Mouse (Mus musculus): ENCODE data around the gene Gpm6b. TPM values are rescaled to one million over a fixed set of nuclear protein-coding genes. Genes with fewer than 3 reads are reported as not detected.

The Gpm6b gene
- polyA plus RNA-seq, 1 experiment, result 495 TPM

- Histone ChIP-seq H3K27ac (ENCODE audit: insufficient read depth, low read length) (no peak overlapping the region), H3K4me1 (ENCODE audit: control insufficient read depth, insufficient read depth, low read length) (no peaks in the 10 kb centered on the region), H3K4me3 (replicated peaks; ENCODE audit: insufficient read depth, low read depth, low read length) (no peak overlapping the region), H3K27me3 (ENCODE audit: control insufficient read depth, insufficient read depth, low read length) (no peaks in the 10 kb centered on the region)
- DNase-seq, result no peak
- 83% methylated on average over 5 of the region's 5 CpGs for WGBS
- TF ChIP-seq CTCF (IDR thresholded peaks at IDR 0.05; ENCODE audit: borderline replicate concordance, insufficient read depth, low read depth, low read length), result no peak
- no peak for TF ChIP-seq POLR2A (IDR thresholded peaks at IDR 0.05; ENCODE audit: borderline replicate concordance, insufficient read depth, low read length)
These were observed 11.9 kb upstream of the Gpm6b start for GRCm38 (mm10) chrX:166226856-166227255.

GRCm38 (mm10) chrX:166229750-166230149 lies 9.0 kb upstream of the Gpm6b start:
- WGBS, result 71% methylated on average over 3 of the region's 3 CpGs
- TF ChIP-seq CTCF (IDR thresholded peaks at IDR 0.05; ENCODE audit: borderline replicate concordance, insufficient read depth, low read depth, low read length) (no peak), POLR2A (IDR thresholded peaks at IDR 0.05; ENCODE audit: borderline replicate concordance, insufficient read depth, low read length) (no peak)
- Histone ChIP-seq H3K27ac (ENCODE audit: insufficient read depth, low read length) (no peak overlapping the region), H3K4me1 (ENCODE audit: control insufficient read depth, insufficient read depth, low read length) (no peaks in the 10 kb centered on the region), H3K27me3 (ENCODE audit: control insufficient read depth, insufficient read depth, low read length) (no peaks in the 10 kb centered on the region), H3K4me3 (replicated peaks; ENCODE audit: insufficient read depth, low read depth, low read length) (no peak overlapping the region)
- no peak for DNase-seq

- no peaks in the 10 kb centered on the region for H3K27me3 ChIP-seq (ENCODE audit: control insufficient read depth, insufficient read depth, low read length)
- no peak for DNase-seq
- H3K4me3 ChIP-seq (replicated peaks; ENCODE audit: insufficient read depth, low read depth, low read length), result no peak overlapping the region
- TF ChIP-seq CTCF (IDR thresholded peaks at IDR 0.05; ENCODE audit: borderline replicate concordance, insufficient read depth, low read depth, low read length), result no peak
- TF ChIP-seq POLR2A (IDR thresholded peaks at IDR 0.05; ENCODE audit: borderline replicate concordance, insufficient read depth, low read length), result no peak
- H3K4me1 ChIP-seq (ENCODE audit: control insufficient read depth, insufficient read depth, low read length), result no peaks in the 10 kb centered on the region
- H3K27ac ChIP-seq (ENCODE audit: insufficient read depth, low read length), result no peak overlapping the region
- WGBS, result 88% methylated on average over 6 of the region's 6 CpGs
These were observed 8.0 kb upstream of the Gpm6b start for GRCm38 (mm10) chrX:166230515-166231267.

- no peak for DNase-seq
- 52% methylated on average over 2 of the region's 2 CpGs for WGBS
- TF ChIP-seq CTCF (IDR thresholded peaks at IDR 0.05; ENCODE audit: borderline replicate concordance, insufficient read depth, low read depth, low read length) (no peak), POLR2A (IDR thresholded peaks at IDR 0.05; ENCODE audit: borderline replicate concordance, insufficient read depth, low read length) (no peak)
- Histone ChIP-seq H3K27me3 (ENCODE audit: control insufficient read depth, insufficient read depth, low read length) (no peaks in the 10 kb centered on the region; the same call in 1 of the 2 replicates), H3K4me3 (replicated peaks; ENCODE audit: insufficient read depth, low read depth, low read length) (no peak overlapping the region), H3K27ac (ENCODE audit: insufficient read depth, low read length) (no peak overlapping the region), H3K4me1 (ENCODE audit: control insufficient read depth, insufficient read depth, low read length) (no peaks in the 10 kb centered on the region)
These were observed 2.6 kb upstream of the Gpm6b start for GRCm38 (mm10) chrX:166236131-166236530.

- WGBS, result 14% methylated on average over 13 of the region's 13 CpGs
These were observed 809 bp downstream of the Gpm6b start for GRCm38 (mm10) chrX:166239520-166239919.

GRCm38 (mm10) chrX:166240751-166241150 lies 2.0 kb downstream of the Gpm6b start:
- WGBS, result 63% methylated on average over 7 of the region's 7 CpGs
- no peak for DNase-seq
- Histone ChIP-seq H3K4me3 (replicated peaks; ENCODE audit: insufficient read depth, low read depth, low read length) (no peak overlapping the region), H3K27ac (ENCODE audit: insufficient read depth, low read length) (no peak overlapping the region), H3K4me1 (ENCODE audit: control insufficient read depth, insufficient read depth, low read length) (no peaks in the 10 kb centered on the region), H3K27me3 (ENCODE audit: control insufficient read depth, insufficient read depth, low read length) (no peaks in the 10 kb centered on the region; the same call in 1 of the 2 replicates)
- TF ChIP-seq CTCF (IDR thresholded peaks at IDR 0.05; ENCODE audit: borderline replicate concordance, insufficient read depth, low read depth, low read length), result no peak
- no peak for TF ChIP-seq POLR2A (IDR thresholded peaks at IDR 0.05; ENCODE audit: borderline replicate concordance, insufficient read depth, low read length)

More at GRCm38 (mm10) chrX:166239520-166239919, 809 bp downstream of the Gpm6b start:
- no peaks in the 10 kb centered on the region for H3K4me1 ChIP-seq (ENCODE audit: control insufficient read depth, insufficient read depth, low read length)
- peak in 1 of 2 experiments; percentile 17 for DNase-seq
- H3K27ac ChIP-seq (ENCODE audit: insufficient read depth, low read length), result no peak overlapping the region; the same call in 1 of the 2 replicates
- no peak for TF ChIP-seq POLR2A (IDR thresholded peaks at IDR 0.05; ENCODE audit: borderline replicate concordance, insufficient read depth, low read length)
- TF ChIP-seq CTCF (IDR thresholded peaks at IDR 0.05; ENCODE audit: borderline replicate concordance, insufficient read depth, low read depth, low read length), result no peak
- H3K27me3 ChIP-seq (ENCODE audit: control insufficient read depth, insufficient read depth, low read length), result no peaks in the 10 kb centered on the region; the same call in 1 of the 2 replicates
- H3K4me3 ChIP-seq (replicated peaks; ENCODE audit: insufficient read depth, low read depth, low read length), result peak overlapping the region; percentile 74

GRCm38 (mm10) chrX:166243261-166243885 lies 4.7 kb downstream of the Gpm6b start:
- Histone ChIP-seq H3K27me3 (ENCODE audit: control insufficient read depth, insufficient read depth, low read length) (no peaks in the 10 kb centered on the region; the same call in 1 of the 2 replicates), H3K4me1 (ENCODE audit: control insufficient read depth, insufficient read depth, low read length) (no peaks in the 10 kb centered on the region), H3K4me3 (replicated peaks; ENCODE audit: insufficient read depth, low read depth, low read length) (no peak overlapping the region), H3K27ac (ENCODE audit: insufficient read depth, low read length) (no peak overlapping the region)
- DNase-seq, result peak in 1 of 2 experiments; percentile 8
- no peak for TF ChIP-seq CTCF (IDR thresholded peaks at IDR 0.05; ENCODE audit: borderline replicate concordance, insufficient read depth, low read depth, low read length)
- WGBS, result 53% methylated on average over 4 of the region's 4 CpGs

GRCm38 (mm10) chrX:166271489-166271888 lies 32.8 kb downstream of the Gpm6b start:
- no peaks in the 10 kb centered on the region for H3K27me3 ChIP-seq (ENCODE audit: control insufficient read depth, insufficient read depth, low read length)
- 30% methylated on average over 1 of the region's 1 CpGs for WGBS
- H3K4me1 ChIP-seq (ENCODE audit: control insufficient read depth, insufficient read depth, low read length), result no peaks in the 10 kb centered on the region
- DNase-seq, result peak in 1 of 2 experiments; percentile 21
- no peak overlapping the region; the same call in 1 of the 2 replicates for H3K27ac ChIP-seq (ENCODE audit: insufficient read depth, low read length)
- no peak overlapping the region for H3K4me3 ChIP-seq (replicated peaks; ENCODE audit: insufficient read depth, low read depth, low read length)
- TF ChIP-seq CTCF (IDR thresholded peaks at IDR 0.05; ENCODE audit: borderline replicate concordance, insufficient read depth, low read depth, low read length), result no peak
- no peak for TF ChIP-seq POLR2A (IDR thresholded peaks at IDR 0.05; ENCODE audit: borderline replicate concordance, insufficient read depth, low read length)
